Mouse (Mus musculus) naive thymus-derived CD4-positive, alpha-beta T cell, adult 2 months (primary cell): ENCODE measurements around the gene Hey2.

Experiments
- DNase-seq: peaks from one replicate; pipeline ENCODE4 v3.0.0-alpha.2; 2011; ENCODE audit warnings: low read depth

The Hey2 gene

DNA sequence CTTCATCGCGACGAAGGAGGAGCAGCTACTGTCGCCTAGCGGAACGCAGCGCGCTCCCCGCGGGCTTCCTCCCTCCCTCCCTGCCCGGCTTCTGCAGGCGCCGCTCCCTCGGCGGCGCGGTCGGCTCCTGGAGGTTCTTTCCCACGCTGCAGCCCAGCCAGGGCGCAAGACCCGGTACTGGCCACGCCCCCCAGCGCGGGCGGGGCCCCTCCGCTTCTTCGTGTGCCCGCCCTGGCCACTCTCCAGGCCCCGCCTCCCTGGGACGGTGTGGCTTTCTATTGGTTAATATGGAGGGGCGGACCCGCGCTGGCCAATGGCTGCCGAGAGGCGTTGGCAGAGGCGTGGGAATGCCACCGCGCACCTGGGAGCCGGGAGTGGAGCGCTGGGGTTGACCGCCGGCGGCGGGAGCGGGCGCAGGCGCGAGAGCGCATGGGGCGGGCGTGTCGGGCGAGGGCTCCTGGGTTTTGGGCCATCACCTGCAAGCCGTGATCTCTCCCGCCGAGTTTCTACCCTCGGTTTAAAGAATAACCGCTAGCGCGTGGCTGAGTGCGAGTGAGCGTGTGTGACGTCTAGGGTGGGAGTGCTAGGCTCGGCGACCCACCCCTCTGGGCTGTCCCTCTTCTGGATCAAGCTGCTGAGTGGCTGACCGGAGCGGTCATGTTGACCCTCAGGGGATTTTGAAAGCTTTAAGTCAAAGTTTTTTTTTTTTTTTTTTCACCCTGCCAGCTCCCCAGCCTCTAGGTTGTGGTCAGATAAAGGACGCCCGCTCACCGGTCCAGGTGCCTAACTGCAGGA, at the start of gene Hey2:
Gene Hey2, minus strand, starts transcription at position 159 of the 795 bp plus-strand sequence.
- peak; percentile 92 for DNase-seq

DNA sequence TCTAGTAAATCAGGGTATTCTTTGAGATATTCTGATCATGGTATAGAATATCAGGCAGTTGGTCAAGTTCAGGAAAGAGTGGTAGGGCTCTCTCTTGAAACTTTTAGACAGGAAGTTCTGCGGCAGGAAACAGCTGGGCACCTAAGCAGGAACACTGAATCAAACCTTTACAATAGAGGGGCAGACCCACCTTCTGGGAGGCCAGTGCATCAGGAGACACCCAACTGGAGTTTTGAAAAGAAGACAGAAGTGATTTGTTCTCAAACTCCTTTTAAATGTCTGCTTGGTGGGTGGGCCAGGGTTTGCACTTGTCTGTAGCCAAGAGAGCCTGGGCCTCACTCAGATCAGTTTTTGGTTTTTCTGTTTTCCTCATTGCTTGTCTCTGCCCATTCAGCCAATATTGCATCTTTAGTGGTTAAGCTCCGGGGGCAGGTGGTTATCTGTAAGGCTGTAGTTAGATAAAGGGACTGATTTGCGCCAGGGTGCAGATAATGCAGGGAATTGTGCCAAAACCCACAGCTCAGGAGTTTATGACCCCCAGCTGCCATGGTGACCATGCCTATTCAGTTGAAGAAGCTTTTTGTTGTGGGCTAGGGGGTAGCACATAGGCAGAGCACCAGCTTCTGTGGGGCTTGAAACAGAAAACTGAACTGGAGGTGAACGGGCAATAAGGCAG, 40.6 kb upstream of the Hey2 start:
- DNase-seq = no peak

DNA sequence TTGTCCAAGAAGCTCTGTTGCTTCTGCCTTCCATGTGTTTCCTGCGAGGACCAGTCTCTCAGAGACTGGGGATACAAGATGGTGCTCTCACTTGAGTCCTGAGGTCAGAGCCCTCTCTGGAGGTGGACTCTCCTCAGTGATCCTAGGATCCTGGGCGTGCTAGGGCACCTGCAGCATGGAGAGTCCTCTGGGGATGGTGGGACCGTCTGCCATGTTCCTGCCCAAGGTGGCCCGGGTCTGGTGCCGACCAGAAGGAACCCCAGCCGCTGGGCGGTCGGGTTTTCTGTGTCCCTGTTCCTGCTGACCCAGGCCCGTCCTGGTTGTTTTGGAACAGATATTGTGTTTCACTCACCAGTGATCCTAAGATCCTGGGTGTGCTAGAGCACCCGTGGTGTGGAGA, 38.5 kb upstream of the Hey2 start:
- no peak for DNase-seq

DNA sequence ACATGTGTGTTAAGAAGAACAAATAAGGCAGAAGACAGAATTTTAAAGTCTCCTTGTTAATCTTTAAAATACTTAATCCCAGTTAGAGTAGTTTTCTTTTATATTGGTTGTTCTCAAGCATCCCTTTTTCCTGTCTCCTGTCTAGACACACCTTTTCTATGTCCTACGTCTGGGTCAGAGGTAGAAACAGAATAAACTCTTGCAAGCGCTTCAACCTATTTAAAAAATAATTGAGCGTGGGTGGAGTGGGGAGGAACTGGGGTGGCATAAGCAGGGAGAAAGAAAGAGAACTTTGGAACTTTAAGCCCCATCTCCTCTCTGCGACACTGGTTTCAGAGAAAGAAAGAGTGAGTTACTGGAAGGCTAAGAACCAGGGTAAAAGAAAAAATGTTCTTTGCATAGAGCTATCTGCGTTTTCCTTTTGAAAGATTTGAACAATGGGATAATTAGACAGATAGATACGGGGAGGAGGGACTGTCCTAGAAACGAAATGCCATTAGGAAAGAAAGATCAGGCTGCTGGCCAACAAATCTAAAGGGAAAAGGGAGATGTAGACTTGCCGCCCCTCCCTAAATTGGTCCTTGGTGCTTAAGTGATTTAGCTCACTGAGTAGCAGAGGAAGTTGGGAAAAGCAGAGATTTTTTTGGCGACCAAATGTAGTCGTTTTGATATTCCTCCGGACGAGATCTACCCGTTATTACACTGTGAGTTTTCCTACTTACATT, 2.7 kb upstream of the Hey2 start:
- DNase-seq = no peak

DNA sequence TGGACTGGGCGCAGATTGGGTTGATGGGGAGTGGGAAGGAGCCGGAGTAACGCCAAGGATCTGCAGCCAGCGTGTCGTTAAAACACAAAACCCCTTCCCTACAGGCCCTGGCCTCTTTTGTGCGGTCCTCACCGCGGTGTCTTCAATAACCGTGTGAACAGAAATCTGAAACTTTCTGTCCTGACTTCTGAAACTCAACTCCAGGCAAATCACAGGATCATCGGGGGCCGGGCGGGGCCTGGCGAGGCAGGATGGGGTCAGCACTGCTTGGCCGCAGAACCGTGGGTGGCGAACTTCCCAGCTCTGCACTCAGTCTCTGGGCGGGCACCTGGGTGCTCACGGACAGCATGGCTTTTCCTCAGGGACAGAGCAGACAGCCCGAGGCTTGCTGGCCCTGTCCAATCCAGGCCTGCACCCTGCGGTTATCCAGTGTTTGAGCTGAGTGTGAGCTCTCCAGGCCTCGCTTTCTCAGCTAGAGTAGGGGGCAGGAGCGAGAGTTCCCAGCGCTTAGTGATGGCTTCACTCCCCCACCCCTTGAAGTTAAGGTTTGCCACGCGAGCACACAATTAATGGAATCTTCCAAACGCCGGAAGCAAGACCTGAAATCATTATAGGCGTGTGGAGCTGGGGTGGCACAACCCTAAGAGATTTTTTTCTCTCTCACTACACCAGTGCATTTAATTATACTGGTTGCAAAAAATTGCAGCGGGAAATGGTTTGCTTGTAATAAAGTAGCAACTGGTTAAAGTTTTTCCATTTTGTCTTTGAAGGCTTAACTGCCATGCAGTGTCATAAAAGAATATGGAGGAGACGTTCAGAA, 1.8 kb upstream of the Hey2 start:
- DNase-seq = no peak

DNA sequence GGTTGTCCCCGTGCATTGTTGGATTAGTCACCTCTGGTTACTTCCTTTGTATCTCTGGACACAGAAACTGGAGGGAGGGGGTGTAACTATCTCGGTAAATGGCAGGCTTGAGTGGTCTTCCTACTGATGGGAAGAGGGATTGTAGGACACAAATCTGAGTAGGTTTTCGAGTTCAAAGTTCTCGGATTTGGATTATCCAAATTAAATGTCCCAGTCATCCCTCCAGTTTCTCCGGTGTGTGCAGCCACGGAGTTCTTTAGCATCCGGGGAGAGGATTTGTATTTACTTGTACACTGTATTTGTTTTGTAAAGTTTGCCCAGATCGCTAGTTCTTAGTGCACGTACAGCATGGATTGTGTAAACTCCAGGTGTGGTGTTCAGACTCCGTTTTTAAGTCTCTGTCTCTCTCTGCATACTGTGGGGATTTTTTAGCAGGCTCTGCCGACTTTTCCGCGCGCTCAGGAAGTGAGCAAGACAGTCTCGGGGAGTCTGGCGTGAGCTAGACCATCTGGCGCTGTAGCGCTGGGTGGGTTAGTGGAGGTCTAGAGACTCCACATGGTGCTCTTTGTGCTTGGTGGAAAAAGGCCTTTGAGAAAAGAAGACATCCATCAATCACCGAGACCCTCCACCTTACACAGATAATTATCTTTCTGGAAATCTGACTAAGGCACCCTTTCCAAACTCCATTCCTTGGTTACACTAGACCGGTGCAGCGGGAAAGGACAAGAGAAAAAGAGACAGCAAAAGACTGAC, 1.0 kb upstream of the Hey2 start:
- peak; percentile 34 for DNase-seq

DNA sequence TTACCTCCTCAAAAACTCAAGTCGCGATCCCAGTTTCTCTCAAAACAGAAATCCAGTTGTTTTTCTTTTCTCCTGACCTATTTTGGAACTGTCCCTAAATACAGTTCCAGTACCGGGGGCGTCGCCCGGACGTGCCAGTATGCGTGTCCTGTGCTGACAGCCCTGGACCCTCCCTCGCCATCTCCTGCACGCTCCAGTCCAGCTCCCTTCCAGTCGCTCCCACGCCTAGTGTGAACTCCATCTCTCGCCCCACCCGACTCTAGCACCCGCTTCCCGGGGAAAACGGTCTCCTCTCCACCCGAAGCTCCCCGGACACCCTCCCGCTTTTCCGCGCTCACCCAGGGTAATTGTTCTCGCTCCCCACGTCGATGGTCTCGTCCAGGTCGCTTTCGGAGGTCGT, 373 bp downstream of the Hey2 start:
- no peak for DNase-seq

DNA sequence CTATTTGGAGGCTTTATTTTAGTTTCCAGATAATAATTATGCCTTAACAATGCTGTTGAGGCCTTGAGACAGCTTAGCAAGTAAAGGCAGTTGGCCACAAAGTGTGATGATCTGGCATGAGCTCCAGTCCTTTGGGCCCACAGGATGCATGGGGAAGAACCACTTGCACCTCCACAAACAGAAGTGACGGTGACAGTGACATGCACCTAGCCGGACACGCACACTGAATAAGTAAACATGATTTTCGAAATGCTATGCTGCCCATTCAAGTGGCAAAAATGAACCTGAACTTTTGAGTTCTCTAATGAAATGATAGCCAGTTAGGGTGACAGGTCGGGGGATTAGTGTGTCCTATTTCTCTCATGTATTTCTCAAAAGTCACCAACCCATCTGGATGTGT, 1.8 kb downstream of the Hey2 start:
- no peak for DNase-seq

DNA sequence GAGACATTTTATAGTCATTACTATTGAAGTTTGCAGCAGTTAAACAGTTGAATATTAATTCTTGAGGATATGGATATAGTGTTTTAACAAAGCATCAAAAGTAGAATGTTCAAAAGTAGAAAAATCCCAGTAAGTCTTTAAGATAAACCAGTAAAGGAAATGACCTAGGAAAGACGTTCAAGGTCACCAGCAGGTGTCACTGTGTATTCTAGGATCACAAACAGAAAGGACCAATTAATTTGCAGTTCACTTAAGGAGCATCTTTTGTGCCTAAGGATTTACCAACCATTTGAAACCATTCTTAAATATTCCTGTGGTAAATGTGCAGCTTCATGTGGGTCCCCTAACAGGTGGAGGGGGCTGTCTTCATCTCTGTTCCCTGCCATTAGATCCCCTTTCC, 4.4 kb downstream of the Hey2 start:
- no peak for DNase-seq

DNA sequence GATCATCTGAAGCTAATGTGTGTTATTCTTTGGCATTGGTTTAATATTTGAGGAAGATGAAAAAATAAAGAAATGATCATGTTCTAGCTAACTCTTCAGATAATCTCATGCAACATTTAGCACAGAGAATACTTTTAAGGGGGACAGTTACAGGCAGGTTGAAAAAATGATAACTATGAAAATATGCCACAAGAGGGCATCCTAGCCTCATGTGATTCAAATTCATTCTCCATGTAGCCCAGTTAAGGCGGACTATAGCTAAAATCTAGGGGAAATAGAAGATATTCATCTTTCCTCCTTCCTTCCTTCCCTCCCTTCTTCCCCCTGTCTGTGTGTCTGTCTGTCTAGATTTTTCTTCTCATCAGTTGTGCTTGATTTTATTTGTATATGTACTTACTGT, 17.6 kb downstream of the Hey2 start:
- peak; percentile 54 for DNase-seq

DNA sequence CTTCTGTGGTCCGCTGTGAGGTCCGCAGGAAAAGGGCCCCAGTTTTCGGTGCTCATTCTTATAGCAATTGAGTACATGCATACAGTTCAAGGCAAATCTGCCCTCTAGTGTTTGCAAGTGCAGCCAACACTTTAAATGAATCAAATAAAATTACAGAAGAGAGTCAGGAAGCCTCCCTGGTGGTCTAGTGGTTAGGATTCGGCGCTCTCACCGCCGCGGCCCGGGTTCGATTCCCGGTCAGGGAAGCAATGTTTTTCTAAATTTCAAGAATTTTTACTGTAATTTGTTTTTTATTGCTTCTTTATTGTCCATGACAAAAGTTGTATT, 31.7 kb downstream of the Hey2 start:
- DNase-seq = peak; percentile 92

DNA sequence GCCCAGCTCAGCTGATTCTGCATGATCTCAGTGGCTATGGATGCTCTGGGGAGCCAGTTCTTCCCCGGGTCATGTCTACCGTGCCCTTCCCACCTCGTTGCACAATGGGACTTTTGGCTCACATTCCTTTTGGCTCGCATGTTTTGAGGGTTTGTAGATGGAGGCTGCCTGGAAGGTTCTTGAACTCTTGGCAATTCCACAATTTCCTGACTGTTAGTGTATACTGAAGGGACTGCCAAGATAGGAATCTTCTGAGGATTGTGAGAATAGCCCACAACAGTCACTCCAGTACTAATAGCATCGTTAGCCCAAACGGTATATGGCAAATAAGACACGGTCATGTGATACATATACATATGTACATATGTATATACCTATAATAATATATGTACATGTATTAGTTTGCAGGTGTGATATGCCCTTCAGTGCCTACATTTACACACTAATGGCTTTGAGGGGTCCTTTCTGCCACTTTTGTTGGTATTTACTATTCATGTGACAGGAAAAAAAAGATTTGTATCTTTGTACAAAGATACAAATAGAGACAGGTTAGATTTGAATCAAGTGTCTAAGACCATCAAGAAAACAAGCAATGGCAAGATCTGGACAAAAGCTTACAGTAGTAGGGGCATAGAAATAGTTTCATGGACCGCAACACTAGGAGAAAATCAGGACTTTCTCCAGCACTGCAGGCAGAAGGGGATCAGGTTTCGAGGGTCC, 32.2 kb downstream of the Hey2 start:
- no peak for DNase-seq

DNA sequence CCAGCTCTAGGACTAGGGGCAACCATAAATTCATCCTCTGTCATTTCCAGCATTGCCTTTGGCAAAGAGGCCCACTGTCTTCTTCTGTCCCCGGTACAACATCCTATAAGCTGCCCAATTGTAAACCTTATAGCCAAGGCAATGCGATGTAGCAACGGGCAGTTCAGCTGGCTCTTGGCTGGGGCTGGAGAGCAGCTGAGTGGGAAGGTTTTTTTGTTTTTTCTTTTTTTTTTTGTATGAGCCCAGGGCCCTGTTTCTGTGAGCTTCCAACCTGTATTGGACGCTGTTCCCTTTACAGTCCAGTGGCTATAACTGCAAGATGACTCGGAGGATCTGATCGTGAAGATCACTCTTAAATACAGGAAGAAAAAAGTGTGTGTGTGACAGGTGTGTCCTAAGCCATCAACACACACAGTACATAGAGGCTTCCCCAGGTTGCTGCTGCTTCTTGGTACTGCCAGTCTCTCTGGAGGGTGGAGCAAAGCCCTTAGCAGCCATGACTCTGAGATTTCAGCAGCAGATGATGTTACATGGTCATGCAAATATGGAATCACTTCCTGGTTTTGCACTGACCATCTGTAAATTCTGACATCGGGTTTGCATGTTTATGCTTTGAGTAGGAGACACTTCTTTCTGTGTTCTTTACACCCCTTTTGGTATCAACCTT, 38.9 kb downstream of the Hey2 start:
- no peak for DNase-seq

DNA sequence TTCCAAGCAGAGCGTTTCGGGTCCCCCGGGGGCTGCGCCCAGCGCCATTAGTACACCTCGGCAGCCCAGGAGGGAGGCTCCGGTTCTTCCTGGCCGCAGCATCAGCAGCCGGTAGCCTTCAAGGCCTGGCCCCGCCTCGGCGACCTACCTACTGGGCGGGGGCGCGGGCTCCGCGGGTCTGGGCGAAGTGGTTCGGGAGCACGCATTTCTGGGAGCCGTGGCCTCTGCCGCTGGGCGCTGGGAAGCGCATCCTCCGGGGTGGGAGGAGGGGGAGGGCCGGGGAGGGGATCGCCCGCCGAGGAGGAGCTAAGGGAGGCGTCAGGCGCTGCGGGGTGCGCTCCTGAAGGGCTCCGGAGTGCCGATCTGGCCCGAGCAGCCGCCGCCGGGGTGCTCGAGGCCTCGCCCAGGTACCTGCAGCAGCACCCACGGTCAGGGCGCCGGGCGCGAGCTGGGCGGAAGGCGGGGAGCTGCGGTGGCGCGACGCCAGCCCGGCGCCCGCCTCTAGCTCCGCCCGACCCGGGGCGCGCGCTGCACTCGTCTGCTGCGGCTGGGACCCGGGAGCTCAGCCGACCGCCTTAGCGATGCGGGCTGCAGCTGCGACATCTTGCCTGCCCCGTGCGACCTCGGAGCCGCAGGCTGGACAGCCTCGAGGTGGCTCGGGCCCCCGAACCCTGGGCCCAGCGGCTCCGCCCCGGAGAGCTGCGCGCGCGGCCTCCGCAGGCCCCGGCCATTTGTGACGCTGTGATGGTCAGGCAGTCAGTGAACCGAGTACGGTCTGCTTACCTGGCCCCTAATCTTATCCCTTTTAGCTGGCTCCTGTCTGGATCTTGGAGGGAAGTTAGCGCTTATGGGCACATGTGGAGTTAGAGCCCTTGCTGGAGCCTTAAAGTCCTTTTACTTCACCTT, 39.7 kb downstream of the Hey2 start, which contains the start of gene Ncoa7:
Gene Ncoa7, minus strand, starts transcription at position 646 of the 906 bp plus-strand sequence.
- DNase-seq = peak; percentile 79

DNA sequence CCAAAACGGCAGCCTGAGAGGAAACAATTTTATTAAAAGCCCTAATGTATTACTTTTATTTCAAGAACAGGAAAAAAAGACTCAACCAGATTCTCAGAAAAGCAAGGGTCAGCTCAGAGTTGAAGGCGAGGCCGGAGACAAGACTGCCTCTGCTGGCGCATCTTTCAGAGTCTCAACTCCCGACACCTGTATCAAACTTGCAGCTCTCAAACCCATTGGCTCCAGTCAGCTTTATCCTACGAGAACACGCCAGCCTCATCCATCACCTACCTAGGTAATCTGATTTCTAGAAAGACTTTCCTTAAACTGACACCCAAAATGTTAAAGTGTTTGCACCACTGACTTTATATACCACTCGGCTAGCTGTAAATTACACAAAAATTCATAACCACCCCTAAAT, 40.6 kb downstream of the Hey2 start:
- DNase-seq = peak; percentile 48

DNA sequence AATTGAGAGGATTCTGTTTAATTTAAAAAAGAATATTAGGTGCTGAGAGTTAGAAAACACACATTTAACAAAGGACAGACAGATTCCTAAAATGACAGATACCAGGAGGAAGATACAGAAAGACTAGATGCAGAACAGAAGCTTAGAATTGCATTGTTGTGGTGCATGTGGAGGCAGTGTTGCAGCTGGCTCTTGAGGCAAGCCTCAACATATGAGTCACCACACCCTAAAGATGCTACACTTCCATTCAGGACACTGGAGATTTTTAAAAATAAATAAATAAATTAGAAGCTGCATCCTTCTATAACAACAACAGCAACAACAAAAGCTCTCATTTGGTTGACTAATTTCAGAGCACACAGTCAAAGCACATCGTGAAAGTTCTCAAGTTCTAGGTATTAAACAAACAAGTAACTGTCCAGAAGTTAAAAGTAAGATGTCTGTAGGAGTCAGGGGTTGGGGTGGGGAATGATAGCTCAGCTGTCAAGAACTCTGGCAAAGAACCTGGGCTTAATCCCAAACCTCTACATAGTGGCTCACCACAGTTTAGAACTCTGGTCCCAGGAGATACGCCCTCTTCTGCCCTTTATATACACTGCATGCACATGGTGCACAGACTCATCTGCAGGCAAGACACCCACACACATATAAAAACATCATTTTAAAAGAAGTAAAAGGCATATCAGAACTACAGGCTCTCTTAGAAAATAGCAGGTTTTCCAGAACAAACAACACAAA, 42.7 kb downstream of the Hey2 start:
- DNase-seq = no peak

DNA sequence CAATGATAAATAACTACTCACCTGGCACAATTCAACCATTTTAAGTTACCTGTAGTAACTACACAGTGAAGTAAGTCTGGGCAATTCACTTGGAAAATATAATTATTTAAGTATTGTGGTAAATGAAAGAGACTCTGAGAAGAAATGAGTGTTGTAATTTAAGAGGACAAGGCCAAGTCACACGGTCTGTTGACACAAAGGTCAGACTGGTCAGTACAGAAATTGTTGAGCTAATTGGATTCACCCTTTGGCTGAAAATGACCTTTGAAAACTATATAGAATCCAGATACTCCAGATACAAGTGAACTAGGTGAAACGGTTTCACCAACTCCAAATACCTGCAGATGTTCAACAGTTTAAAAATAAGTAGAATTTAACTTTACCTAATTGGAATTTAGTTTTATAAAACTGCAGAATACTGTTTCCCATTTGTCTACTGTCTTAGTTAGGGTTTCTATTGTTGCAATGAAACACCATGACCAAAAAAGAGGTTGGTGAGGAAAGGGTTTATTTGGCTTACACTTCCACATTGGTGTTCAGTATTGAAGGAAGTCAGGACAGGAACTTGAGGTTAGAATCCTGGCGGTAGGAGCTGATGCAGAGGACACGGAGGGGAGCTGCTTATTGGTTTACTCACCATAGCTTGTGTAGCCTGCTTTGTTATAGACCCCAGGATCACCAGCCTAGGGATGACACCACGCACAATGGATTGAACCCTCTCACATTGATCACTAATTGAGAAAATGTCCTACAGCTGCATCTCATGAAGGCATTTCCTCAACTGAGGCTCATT, 45.9 kb downstream of the Hey2 start:
- DNase-seq = no peak

DNA sequence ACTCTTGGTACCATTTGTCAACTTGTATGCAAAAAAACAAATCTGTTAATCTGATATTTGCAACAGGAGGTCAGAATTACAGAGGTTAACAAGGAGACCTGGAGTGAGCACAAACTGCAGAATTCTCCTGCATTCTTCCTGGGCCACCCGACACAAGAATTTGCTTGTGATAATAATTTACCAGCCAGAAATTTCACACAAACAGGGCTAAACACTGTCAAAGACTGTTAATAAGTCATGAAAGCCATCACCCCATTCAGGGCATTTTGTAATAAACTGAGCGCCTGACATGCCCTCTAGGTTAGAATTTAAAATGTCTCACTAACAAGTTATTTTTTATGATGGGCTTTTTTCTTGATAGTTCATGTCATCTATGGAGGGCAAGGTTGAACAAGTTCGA, 51.6 kb downstream of the Hey2 start:
- no peak for DNase-seq
